Mouse (Mus musculus) telencephalon, adult 2 months (tissue): ENCODE measurements around the gene Mia2.

ENCODE experiments used
- DNase-seq: peaks from one replicate; pipeline ENCODE4 v3.0.0-alpha.2; 2011; ENCODE audit warnings: low read depth, low spot score

Gene Mia2

DNA sequence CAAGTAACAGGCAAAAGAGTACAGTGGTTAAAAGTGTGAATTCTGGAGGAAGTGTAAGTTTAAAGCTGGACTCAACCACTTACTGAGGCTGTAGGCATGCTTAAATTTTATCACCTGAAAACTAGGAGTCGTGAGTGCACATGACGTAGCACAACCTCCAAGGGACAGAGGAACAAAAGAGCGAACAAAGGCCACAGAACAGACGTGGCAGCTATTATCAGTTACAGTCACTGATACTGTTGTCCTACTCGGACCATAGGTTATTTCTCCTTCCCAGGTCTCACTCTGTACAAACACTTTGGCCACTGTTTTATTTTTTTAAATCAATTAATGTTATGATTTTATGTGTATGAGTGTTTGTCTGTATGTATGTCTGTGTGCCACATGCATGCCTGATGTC, 9.2 kb downstream of the Mia2 start:
- no peak for DNase-seq

- DNase-seq: no peak
These were observed 10.3 kb downstream of the Mia2 start for GRCm38 (mm10) chr12:59105914-59106313.

DNA sequence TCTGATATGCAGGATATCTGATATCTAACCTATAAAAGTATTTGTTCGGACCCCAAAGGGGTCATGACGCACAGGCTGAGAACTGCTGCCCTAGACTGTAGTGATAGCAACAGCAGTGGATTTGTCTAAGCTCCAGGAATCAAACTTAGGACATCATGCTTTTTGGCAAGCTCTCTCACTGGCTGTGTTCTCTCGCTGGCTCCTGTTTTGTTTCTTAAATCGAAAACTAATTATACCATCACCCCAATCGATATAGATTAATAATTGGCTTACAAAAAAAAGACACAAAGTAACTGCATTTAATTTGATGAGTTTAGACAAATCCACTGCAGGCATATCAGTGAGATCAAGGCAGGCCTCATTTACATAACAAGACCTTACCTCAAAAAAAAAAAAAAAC, 10.9 kb downstream of the Mia2 start:
- DNase-seq: no peak

- no peak for DNase-seq
These were observed 12.3 kb downstream of the Mia2 start for GRCm38 (mm10) chr12:59107926-59108325.

- peak; percentile 67 for DNase-seq
These were observed 21.6 kb downstream of the Mia2 start for GRCm38 (mm10) chr12:59117184-59117583.

- no peak for DNase-seq
These were observed 29.8 kb downstream of the Mia2 start for GRCm38 (mm10) chr12:59125426-59125825.

DNA sequence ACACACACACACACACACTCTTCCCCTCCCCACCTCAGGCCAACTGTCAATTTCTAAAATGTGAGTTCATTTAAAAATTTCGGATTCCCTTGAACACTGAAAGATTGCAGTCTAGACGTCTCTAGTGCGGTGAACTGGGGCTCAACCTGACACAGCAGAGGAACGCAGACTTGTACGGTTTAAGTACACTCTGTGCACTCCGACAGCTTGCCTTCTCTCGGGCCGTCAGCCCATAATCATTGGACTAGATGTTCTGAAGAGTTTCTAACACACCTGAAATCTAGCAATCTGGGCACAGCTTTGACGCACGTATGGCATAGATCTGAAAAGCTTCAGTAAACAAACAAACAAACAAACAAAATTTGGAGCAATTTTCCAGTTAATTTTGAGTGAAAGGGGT, 32.9 kb downstream of the Mia2 start:
- no peak for DNase-seq

DNA sequence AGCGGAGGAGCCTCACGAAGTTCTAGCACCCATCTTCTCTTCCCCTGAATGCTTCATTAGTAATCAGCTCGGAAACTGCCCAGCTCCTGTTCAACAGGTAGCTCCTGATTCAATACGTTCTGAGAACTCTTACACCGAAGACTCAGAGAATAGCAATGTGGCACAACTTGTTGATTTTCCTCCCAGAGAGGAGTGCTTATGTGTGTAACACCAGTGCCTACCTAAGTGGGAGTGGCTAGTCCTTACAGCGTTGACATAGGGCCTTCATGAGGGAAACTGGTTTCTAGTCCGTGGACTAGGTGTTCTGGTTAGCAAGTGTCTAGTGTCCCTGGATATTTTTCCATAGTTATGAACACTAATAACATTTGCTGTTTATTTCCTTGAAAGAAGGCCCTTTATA, 33.4 kb downstream of the Mia2 start:
- DNase-seq: no peak

DNA sequence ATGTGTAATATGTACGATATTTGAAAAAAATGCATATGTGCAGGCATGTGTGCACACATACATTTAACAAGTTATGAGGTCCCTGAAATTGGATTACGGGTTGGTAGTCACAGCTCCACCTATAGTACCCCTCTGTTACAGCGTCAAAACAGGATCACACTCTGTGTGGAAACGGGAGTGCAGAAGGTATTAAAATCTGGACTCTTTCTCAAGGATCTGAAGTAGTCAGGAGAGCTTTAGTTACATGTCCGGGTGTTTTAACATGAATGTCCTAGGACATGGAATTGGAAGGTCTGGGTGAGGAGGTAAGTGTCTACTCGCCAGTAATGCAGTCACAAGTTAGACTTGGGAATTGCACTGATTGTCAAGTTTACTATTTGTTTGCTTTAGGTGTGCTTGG, 34.0 kb downstream of the Mia2 start:
- peak; percentile 55 for DNase-seq

DNA sequence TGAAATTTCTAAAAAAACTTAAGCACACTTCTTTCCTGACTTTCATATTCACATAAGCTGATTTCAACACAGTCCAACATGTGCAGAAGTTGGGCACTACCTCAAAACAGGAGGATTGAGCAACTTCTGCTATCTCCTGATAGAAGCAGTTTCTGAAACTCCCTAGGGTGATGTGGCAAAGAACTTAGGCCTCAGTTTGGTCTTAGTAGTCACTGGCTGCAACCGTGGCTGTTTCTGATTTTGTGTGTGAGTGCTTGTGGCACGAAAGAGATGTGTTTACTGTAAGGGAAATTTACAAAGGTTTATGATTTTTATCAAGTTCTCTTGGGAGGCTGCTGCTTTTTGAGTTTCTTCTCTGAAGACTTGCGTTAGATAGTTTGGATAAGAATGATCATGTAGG, 34.6 kb downstream of the Mia2 start:
- DNase-seq: no peak

GRCm38 (mm10) chr12:59130651-59131577, 35.3 kb downstream of the Mia2 start:
- DNase-seq: peak; percentile 85

- no peak for DNase-seq
These were observed 36.0 kb downstream of the Mia2 start for GRCm38 (mm10) chr12:59131578-59131946.

- DNase-seq: no peak
These were observed 36.9 kb downstream of the Mia2 start for GRCm38 (mm10) chr12:59132462-59132861.

DNA sequence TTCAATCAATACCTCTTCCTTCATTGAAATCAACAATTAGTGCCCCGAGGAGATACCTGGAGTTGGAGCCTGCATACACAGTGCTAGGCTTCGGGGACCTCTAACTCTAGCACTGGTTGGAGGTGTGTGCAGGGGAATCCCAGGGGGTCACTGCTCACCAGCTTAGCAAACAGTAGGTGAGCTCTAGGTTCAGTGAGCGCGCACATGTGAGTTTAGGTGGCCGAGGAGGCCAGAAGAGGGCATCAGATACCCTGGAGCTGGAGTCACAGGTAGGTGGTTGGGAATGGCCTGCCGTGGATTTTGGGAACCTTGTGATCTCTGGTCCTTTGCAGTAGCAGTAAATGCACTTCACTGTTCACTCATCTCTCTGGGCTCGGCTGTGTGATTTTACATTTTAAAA, 37.3 kb downstream of the Mia2 start:
- no peak for DNase-seq

GRCm38 (mm10) chr12:59133437-59133999, 37.9 kb downstream of the Mia2 start:
- no peak for DNase-seq

GRCm38 (mm10) chr12:59135096-59135495, 39.5 kb downstream of the Mia2 start:
- DNase-seq: no peak

- no peak for DNase-seq
These were observed 40.1 kb downstream of the Mia2 start for GRCm38 (mm10) chr12:59135533-59136300.

- DNase-seq: no peak
These were observed 41.4 kb downstream of the Mia2 start for GRCm38 (mm10) chr12:59137031-59137430.

GRCm38 (mm10) chr12:59139372-59139771, 43.8 kb downstream of the Mia2 start:
- no peak for DNase-seq

DNA sequence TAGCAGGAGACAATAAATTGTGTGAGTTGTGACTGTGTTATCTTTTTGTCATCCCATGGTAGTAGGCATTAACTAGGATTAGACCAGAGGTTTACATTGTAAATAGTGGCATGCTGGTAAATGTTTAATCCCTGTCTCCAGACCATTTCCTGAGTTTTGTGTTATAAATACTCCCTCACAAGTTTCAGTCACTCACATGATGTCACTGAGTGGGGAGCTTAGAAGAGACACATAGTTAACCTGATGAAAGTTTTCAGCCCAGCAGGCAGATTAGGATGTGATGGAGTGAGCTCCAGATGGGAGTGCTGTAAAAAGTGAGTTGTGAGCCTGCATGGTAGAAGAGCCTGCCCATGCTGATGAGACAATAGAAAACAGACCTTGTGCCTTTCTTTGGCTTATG, 49.5 kb downstream of the Mia2 start:
- DNase-seq: no peak

DNA sequence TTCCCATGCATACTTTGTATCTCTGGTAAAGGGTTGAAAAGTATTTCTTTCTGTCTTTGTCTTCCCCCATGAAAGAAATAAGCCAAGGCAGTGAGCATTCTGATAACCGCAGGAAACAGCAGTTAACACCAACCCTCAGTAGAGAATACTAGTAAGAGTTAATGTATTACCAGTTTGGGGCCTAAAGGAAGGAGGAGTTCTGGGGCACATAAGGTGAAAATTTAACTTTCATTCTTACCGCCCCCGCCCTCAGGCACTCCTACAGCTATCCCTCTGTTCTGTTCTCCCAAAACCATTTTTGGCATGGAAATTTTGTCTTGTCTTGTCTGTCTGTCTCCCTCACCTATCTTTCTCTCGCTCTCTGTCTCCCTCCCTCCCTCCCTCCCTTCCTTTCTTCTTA, 54.1 kb downstream of the Mia2 start:
- no peak for DNase-seq

GRCm38 (mm10) chr12:59161091-59161490, 65.5 kb downstream of the Mia2 start:
- no peak for DNase-seq

GRCm38 (mm10) chr12:59162797-59163196, 67.2 kb downstream of the Mia2 start:
- DNase-seq: no peak
